Mouse (Mus musculus): ENCODE data around the gene Schip1. TPM values are rescaled to one million over a fixed set of nuclear protein-coding genes. Genes with fewer than 3 reads are reported as not detected.

Schip1 gene
- polyA plus RNA-seq, 1 experiment from 2014 or later: 36.6 TPM

- H3K4me3 ChIP-seq: no peak overlapping the region
- H3K27me3 ChIP-seq: no peaks in the 10 kb centered on the region
- WGBS: 55% methylated on average over 3 of the region's 3 CpGs
Measured at GRCm38 (mm10) chr3:68412262-68412661, 347.7 kb downstream of the Schip1 start.

GRCm38 (mm10) chr3:68419792-68420191 lies 355.2 kb downstream of the Schip1 start:
- no peaks in the 10 kb centered on the region for H3K4me1 ChIP-seq
- no peaks in the 10 kb centered on the region for H3K9me3 ChIP-seq
- H3K27ac ChIP-seq: no peak overlapping the region
- no peak overlapping the region for H3K4me2 ChIP-seq
- H3K9ac ChIP-seq: no peak overlapping the region
- H3K4me3 ChIP-seq: no peak overlapping the region
- WGBS: 84% methylated on average over 4 of the region's 4 CpGs
- ATAC-seq (ENCODE audit: borderline replicate concordance, extremely low read depth, low FRiP score, low TSS enrichment): no peak
- H3K36me3 ChIP-seq: no peaks in the 10 kb centered on the region
- no peaks in the 10 kb centered on the region for H3K27me3 ChIP-seq

More at GRCm38 (mm10) chr3:68412262-68412661, 347.7 kb downstream of the Schip1 start:
- ATAC-seq (ENCODE audit: borderline replicate concordance, extremely low read depth, low FRiP score, low TSS enrichment): no peak
- Histone ChIP-seq H3K36me3 (no peaks in the 10 kb centered on the region), H3K27ac (no peak overlapping the region), H3K9me3 (no peaks in the 10 kb centered on the region), H3K4me1 (no peaks in the 10 kb centered on the region), H3K9ac (no peak overlapping the region), H3K4me2 (no peak overlapping the region)

- ATAC-seq (ENCODE audit: borderline replicate concordance, extremely low read depth, low FRiP score, low TSS enrichment): peak; percentile 59; the same call in 1 of the 2 replicates
- Histone ChIP-seq H3K27me3 (no peaks in the 10 kb centered on the region), H3K36me3 (no peaks in the 10 kb centered on the region), H3K9me3 (no peaks in the 10 kb centered on the region), H3K4me2 (no peak overlapping the region), H3K9ac (no peak overlapping the region), H3K4me1 (no peaks in the 10 kb centered on the region), H3K4me3 (no peak overlapping the region), H3K27ac (no peak overlapping the region)
- WGBS: 45% methylated on average over 2 of the region's 2 CpGs
Measured at GRCm38 (mm10) chr3:68420927-68421326, 356.3 kb downstream of the Schip1 start.

- 69% methylated on average over 2 of the region's 2 CpGs for WGBS
- ATAC-seq (ENCODE audit: borderline replicate concordance, extremely low read depth, low FRiP score, low TSS enrichment): no peak
Measured at GRCm38 (mm10) chr3:68421849-68422248, 357.2 kb downstream of the Schip1 start.

GRCm38 (mm10) chr3:68428081-68428480 lies 363.5 kb downstream of the Schip1 start:
- Histone ChIP-seq H3K27ac (no peak overlapping the region), H3K4me3 (no peak overlapping the region), H3K36me3 (no peaks in the 10 kb centered on the region), H3K4me1 (no peaks in the 10 kb centered on the region), H3K9me3 (no peaks in the 10 kb centered on the region), H3K4me2 (no peak overlapping the region), H3K27me3 (no peaks in the 10 kb centered on the region), H3K9ac (no peak overlapping the region)
- WGBS: 79% methylated on average over 5 of the region's 5 CpGs
- ATAC-seq (ENCODE audit: borderline replicate concordance, extremely low read depth, low FRiP score, low TSS enrichment): no peak

More at GRCm38 (mm10) chr3:68421849-68422248, 357.2 kb downstream of the Schip1 start:
- no peak overlapping the region for H3K27ac ChIP-seq
- no peak overlapping the region for H3K9ac ChIP-seq
- no peaks in the 10 kb centered on the region for H3K9me3 ChIP-seq
- no peaks in the 10 kb centered on the region for H3K27me3 ChIP-seq
- H3K4me3 ChIP-seq: no peak overlapping the region
- H3K4me2 ChIP-seq: no peak overlapping the region
- no peaks in the 10 kb centered on the region for H3K36me3 ChIP-seq
- H3K4me1 ChIP-seq: no peaks in the 10 kb centered on the region

GRCm38 (mm10) chr3:68434435-68434834 lies 369.8 kb downstream of the Schip1 start:
- Histone ChIP-seq H3K27me3 (no peaks in the 10 kb centered on the region), H3K4me1 (no peaks in the 10 kb centered on the region), H3K9ac (no peak overlapping the region), H3K4me2 (no peak overlapping the region), H3K36me3 (no peaks in the 10 kb centered on the region), H3K4me3 (no peak overlapping the region), H3K9me3 (no peaks in the 10 kb centered on the region), H3K27ac (no peak overlapping the region)
- WGBS: 71% methylated on average over 7 of the region's 7 CpGs
- ATAC-seq (ENCODE audit: borderline replicate concordance, extremely low read depth, low FRiP score, low TSS enrichment): no peak

- no peak overlapping the region for H3K27ac ChIP-seq
- no peak for ATAC-seq (ENCODE audit: borderline replicate concordance, extremely low read depth, low FRiP score, low TSS enrichment)
- no peaks in the 10 kb centered on the region for H3K9me3 ChIP-seq
- no peaks in the 10 kb centered on the region for H3K27me3 ChIP-seq
- WGBS: 73% methylated on average over 2 of the region's 2 CpGs
- H3K36me3 ChIP-seq: no peaks in the 10 kb centered on the region
- H3K4me1 ChIP-seq: no peaks in the 10 kb centered on the region
- no peak overlapping the region for H3K4me2 ChIP-seq
- H3K9ac ChIP-seq: no peak overlapping the region
- H3K4me3 ChIP-seq: no peak overlapping the region
Measured at GRCm38 (mm10) chr3:68434897-68435296, 370.3 kb downstream of the Schip1 start.

- no peak overlapping the region for H3K4me2 ChIP-seq
- 65% methylated on average over 2 of the region's 2 CpGs for WGBS
- no peaks in the 10 kb centered on the region for H3K9me3 ChIP-seq
- no peak for ATAC-seq (ENCODE audit: borderline replicate concordance, extremely low read depth, low FRiP score, low TSS enrichment)
- H3K27me3 ChIP-seq: no peaks in the 10 kb centered on the region
- peaks cover 10% of the 10 kb centered on the region for H3K4me1 ChIP-seq
- no peak overlapping the region for H3K9ac ChIP-seq
- no peak overlapping the region for H3K4me3 ChIP-seq
- H3K36me3 ChIP-seq: no peaks in the 10 kb centered on the region
- H3K27ac ChIP-seq: no peak overlapping the region
Measured at GRCm38 (mm10) chr3:68448480-68448879, 383.9 kb downstream of the Schip1 start.

GRCm38 (mm10) chr3:68451634-68452033 lies 387.0 kb downstream of the Schip1 start:
- WGBS: 97% methylated on average over 1 of the region's 1 CpGs
- Histone ChIP-seq H3K27ac (no peak overlapping the region), H3K4me2 (no peak overlapping the region), H3K4me3 (no peak overlapping the region), H3K36me3 (no peaks in the 10 kb centered on the region), H3K9ac (no peak overlapping the region), H3K27me3 (no peaks in the 10 kb centered on the region), H3K4me1 (peaks cover 10% of the 10 kb centered on the region), H3K9me3 (no peaks in the 10 kb centered on the region)
- no peak for ATAC-seq (ENCODE audit: borderline replicate concordance, extremely low read depth, low FRiP score, low TSS enrichment)

- Histone ChIP-seq H3K4me3 (no peak overlapping the region), H3K27ac (0 out of 2 replicates have a peak overlapping the region, but pooled peaks have one; percentile 24)
Measured at GRCm38 (mm10) chr3:68453266-68453665, 388.7 kb downstream of the Schip1 start.

GRCm38 (mm10) chr3:68453719-68454455 lies 389.3 kb downstream of the Schip1 start:
- Histone ChIP-seq H3K27me3 (no peaks in the 10 kb centered on the region), H3K36me3 (no peaks in the 10 kb centered on the region), H3K27ac (peak overlapping the region; percentile 19; the same call in 1 of the 2 replicates), H3K9ac (no peak overlapping the region), H3K9me3 (no peaks in the 10 kb centered on the region), H3K4me2 (no peak overlapping the region; the same call in 1 of the 2 replicates), H3K4me1 (peaks cover 10% of the 10 kb centered on the region), H3K4me3 (no peak overlapping the region)
- 30% methylated on average over 10 of the region's 10 CpGs for WGBS
- ATAC-seq (ENCODE audit: borderline replicate concordance, extremely low read depth, low FRiP score, low TSS enrichment): peak; percentile 53; the same call in 1 of the 2 replicates

More at GRCm38 (mm10) chr3:68453266-68453665, 388.7 kb downstream of the Schip1 start:
- peak; percentile 83 for ATAC-seq (ENCODE audit: borderline replicate concordance, extremely low read depth, low FRiP score, low TSS enrichment)
- Histone ChIP-seq H3K4me2 (peak overlapping the region; percentile 34), H3K9me3 (no peaks in the 10 kb centered on the region), H3K36me3 (no peaks in the 10 kb centered on the region), H3K4me1 (peaks cover 10% of the 10 kb centered on the region), H3K27me3 (no peaks in the 10 kb centered on the region), H3K9ac (no peak overlapping the region)
- WGBS: 7% methylated on average over 5 of the region's 5 CpGs

GRCm38 (mm10) chr3:68466643-68467042 lies 402.0 kb downstream of the Schip1 start:
- Histone ChIP-seq H3K27ac (no peak overlapping the region), H3K36me3 (no peaks in the 10 kb centered on the region), H3K9ac (no peak overlapping the region), H3K4me3 (no peak overlapping the region), H3K9me3 (no peaks in the 10 kb centered on the region), H3K4me1 (peaks cover 33% of the 10 kb centered on the region), H3K27me3 (no peaks in the 10 kb centered on the region), H3K4me2 (no peak overlapping the region)
- no peak for ATAC-seq (ENCODE audit: borderline replicate concordance, extremely low read depth, low FRiP score, low TSS enrichment)
- 41% methylated on average over 5 of the region's 5 CpGs for WGBS

Data from lung, embryonic 15.5 days (tissue).